Mouse (Mus musculus) kidney, embryonic 16.5 days (tissue): ENCODE measurements around the gene Tenm3. TPM values are rescaled to one million over a fixed set of nuclear protein-coding genes. Genes with fewer than 3 reads are reported as not detected.
A peak's percentile ranks its signal among the peaks of the same experiment; 100 is the strongest.

Source experiments
- ATAC-seq: fragments of 200-750 bp; cut with Nextera tagmentation; 2 replicates; pipeline ENCODE4 v1.8.0; 2017; ENCODE audit warnings: moderate TSS enrichment; ENCODE audit not compliant: low FRiP score, low TSS enrichment
- H3K27ac ChIP-seq: fragments of 300-500 bp; sonication (generic); 2 replicates; pipeline ENCODE4 v1.5.1; 2014; ENCODE audit warnings: low read length
- H3K27me3 ChIP-seq: fragments of 300-500 bp; sonication (generic); 2 replicates; pipeline ENCODE4 v1.6.1; 2014; ENCODE audit warnings: low read length, control low read depth, mixed read lengths; ENCODE audit not compliant: insufficient read depth
- H3K36me3 ChIP-seq: fragments of 300-500 bp; sonication (generic); 2 replicates; pipeline ENCODE4 v1.6.1; 2014; ENCODE audit warnings: low read length, control low read depth, mixed read lengths; ENCODE audit not compliant: insufficient read depth
- H3K4me1 ChIP-seq: fragments of 300-500 bp; sonication (generic); 2 replicates; pipeline ENCODE4 v1.6.1; 2014; ENCODE audit warnings: low read length, control low read depth, mixed read lengths; ENCODE audit not compliant: insufficient read depth
- H3K4me2 ChIP-seq: fragments of 300-500 bp; sonication (generic); replicated peaks from 2 replicates; pipeline ENCODE4 v1.6.1; 2014; ENCODE audit warnings: low read depth, low read length
- H3K4me3 ChIP-seq: fragments of 300-500 bp; sonication (generic); 2 replicates; pipeline ENCODE4 v1.5.1; 2014; ENCODE audit warnings: mild to moderate bottlenecking, low read length
- H3K9ac ChIP-seq: fragments of 300-500 bp; sonication (generic); replicated peaks from 2 replicates; pipeline ENCODE4 v1.6.1; 2014; ENCODE audit warnings: low read length
- H3K9me3 ChIP-seq: fragments of 300-500 bp; sonication (generic); 2 replicates; pipeline ENCODE4 v1.6.1; 2016; ENCODE audit warnings: low read length, control low read depth
- WGBS: fragments of 180-500 bp; shearing (Covaris S2); extraction: QIAGEN DNeasy Blood & Tissue Kit; methylation state at CpG from one replicate; pipeline ENCODE4 v1.1.7; 2014; 5-methylcytosine and 5-hydroxymethylcytosine counted together
- polyA plus RNA-seq: library from polyadenylated mRNA; unstranded; fragments of >200 nt; fragmentation: Nextera tagmentation; extraction: Ambion mirVana; gene quantifications from 2 replicates; pipeline ENCODE4 v1.2.1, GENCODE M21; 2015

The Tenm3 gene
- polyA plus RNA-seq, 1 experiment from 2014 or later: 20.3 TPM

DNA sequence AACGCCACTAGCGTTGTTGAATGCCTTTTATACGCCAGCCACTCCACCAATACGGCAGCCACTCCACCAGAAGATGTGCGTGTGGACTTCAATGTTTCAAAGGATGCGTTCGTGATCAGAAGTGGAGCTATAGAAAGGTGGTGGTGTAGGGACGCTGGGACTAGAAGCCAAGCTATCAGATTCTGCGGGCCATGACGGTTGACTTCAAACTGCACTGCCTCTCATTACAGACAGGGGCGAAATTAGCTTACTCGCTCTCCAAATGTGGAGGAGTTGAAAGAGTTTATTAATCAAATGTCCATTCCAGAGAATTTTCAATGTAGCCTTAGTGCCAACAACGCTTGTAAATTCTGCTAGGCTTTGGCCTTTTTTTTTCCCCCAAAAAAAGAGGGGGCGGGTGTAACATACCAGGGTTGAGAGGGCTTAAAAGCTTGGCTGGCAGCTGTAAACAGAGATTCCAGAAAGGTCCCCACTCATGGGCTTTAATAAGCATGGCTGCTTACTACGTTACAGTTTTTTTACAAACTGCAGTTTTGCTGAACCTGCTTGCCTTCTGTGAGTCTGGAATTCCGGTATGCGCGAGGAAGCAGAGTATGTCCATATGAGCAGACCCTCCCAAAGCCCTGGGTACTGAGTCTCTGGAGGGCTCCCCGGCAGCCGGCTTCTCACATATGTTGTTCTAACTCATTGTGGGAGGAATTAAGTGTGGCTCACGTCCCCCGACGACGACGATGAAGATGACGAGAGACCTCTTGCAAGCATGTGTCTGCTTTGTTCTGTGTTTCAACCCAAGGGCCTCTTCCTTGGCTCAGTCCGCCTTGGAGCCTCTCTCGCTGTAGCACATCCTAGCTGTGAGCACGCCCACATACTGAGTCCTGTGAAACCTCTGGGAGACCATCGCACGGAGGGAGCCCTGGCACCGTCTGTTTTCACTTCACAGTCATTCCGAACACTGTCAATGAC, 361.8 kb downstream of the Tenm3 start:
- 60% methylated on average over 33 of the region's 33 CpGs for WGBS
- Histone ChIP-seq H3K4me2 (peak overlapping the region; percentile 29; the same call in 1 of the 2 replicates), H3K27me3 (no peaks in the 10 kb centered on the region), H3K9me3 (no peaks in the 10 kb centered on the region), H3K36me3 (no peaks in the 10 kb centered on the region), H3K4me3 (no peak overlapping the region), H3K9ac (no peak overlapping the region), H3K27ac (peak overlapping the region; percentile 50; the same call in 1 of the 2 replicates), H3K4me1 (peaks cover 10% of the 10 kb centered on the region; the same call in 1 of the 2 replicates)
- ATAC-seq: peak; percentile 23; the same call in 1 of the 2 replicates

DNA sequence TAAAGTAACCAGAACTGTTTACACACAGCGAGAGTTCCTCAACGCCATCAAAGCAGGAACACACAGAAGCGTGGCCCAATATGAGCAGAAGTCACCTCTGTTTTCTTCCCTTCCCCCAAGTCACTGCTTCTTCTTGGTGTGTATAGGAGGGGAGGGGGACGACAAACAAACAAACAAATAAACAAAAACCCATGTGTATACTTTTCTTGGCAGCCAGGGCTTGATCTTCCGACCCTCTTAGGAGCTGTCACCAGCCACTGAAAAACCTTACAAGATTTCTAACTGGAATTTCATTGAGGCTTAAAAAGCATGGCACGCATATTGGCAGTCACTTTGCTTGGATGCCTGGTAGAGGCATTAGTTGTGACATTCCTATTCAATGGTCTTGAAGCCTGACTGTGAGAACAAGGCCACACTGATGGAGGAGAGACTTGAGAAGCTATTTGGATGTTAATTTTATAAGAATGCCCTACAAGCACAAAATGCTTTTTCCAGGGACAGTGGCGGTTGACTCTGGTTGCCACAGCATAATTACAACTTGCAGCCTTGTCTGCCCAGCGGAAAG, 366.3 kb downstream of the Tenm3 start:
- H3K9me3 ChIP-seq: no peaks in the 10 kb centered on the region
- no peak overlapping the region for H3K9ac ChIP-seq
- no peaks in the 10 kb centered on the region for H3K27me3 ChIP-seq
- 82% methylated on average over 8 of the region's 8 CpGs for WGBS
- ATAC-seq: no peak
- peaks cover 13% of the 10 kb centered on the region; the same call in 1 of the 2 replicates for H3K4me1 ChIP-seq
- H3K27ac ChIP-seq: no peak overlapping the region
- H3K36me3 ChIP-seq: no peaks in the 10 kb centered on the region
- H3K4me3 ChIP-seq: no peak overlapping the region
- H3K4me2 ChIP-seq: no peak overlapping the region

- 12% methylated on average over 1 of the region's 1 CpGs for WGBS
- no peaks in the 10 kb centered on the region for H3K36me3 ChIP-seq
- no peak overlapping the region for H3K4me2 ChIP-seq
- no peaks in the 10 kb centered on the region for H3K9me3 ChIP-seq
- no peaks in the 10 kb centered on the region for H3K27me3 ChIP-seq
- no peak for ATAC-seq
- H3K27ac ChIP-seq: no peak overlapping the region
- H3K4me1 ChIP-seq: peaks cover 11% of the 10 kb centered on the region; the same call in 1 of the 2 replicates
- H3K9ac ChIP-seq: no peak overlapping the region
- H3K4me3 ChIP-seq: no peak overlapping the region
Measured at GRCm38 (mm10) chr8:48476896-48477295, 366.9 kb downstream of the Tenm3 start.

GRCm38 (mm10) chr8:48467633-48468032, 376.1 kb downstream of the Tenm3 start:
- no peak overlapping the region for H3K9ac ChIP-seq
- H3K4me2 ChIP-seq: no peak overlapping the region
- H3K4me1 ChIP-seq: no peaks in the 10 kb centered on the region
- no peaks in the 10 kb centered on the region for H3K27me3 ChIP-seq
- no peak overlapping the region for H3K4me3 ChIP-seq
- ATAC-seq: no peak
- 93% methylated on average over 5 of the region's 5 CpGs for WGBS
- H3K36me3 ChIP-seq: no peaks in the 10 kb centered on the region
- no peak overlapping the region for H3K27ac ChIP-seq
- no peaks in the 10 kb centered on the region for H3K9me3 ChIP-seq

GRCm38 (mm10) chr8:48458373-48458772, 385.4 kb downstream of the Tenm3 start:
- H3K9ac ChIP-seq: no peak overlapping the region
- no peaks in the 10 kb centered on the region for H3K36me3 ChIP-seq
- ATAC-seq: peak; percentile 70
- peak overlapping the region; percentile 84 for H3K27ac ChIP-seq
- no peaks in the 10 kb centered on the region for H3K9me3 ChIP-seq
- no peak overlapping the region for H3K4me3 ChIP-seq
- peaks cover 34% of the 10 kb centered on the region for H3K4me1 ChIP-seq
- no peak overlapping the region for H3K4me2 ChIP-seq
- H3K27me3 ChIP-seq: no peaks in the 10 kb centered on the region
- WGBS: 16% methylated on average over 5 of the region's 5 CpGs

- ATAC-seq: 0 out of 2 replicates have a peak, but pooled peaks have one; percentile 7
- no peaks in the 10 kb centered on the region for H3K27me3 ChIP-seq
- peak overlapping the region; percentile 3; the same call in 1 of the 2 replicates for H3K4me2 ChIP-seq
- no peaks in the 10 kb centered on the region for H3K36me3 ChIP-seq
- no peak overlapping the region for H3K9ac ChIP-seq
- peaks cover 33% of the 10 kb centered on the region for H3K4me1 ChIP-seq
- no peaks in the 10 kb centered on the region for H3K9me3 ChIP-seq
- no peak overlapping the region for H3K27ac ChIP-seq
- 36% methylated on average over 22 of the region's 22 CpGs for WGBS
- H3K4me3 ChIP-seq: no peak overlapping the region
Measured at GRCm38 (mm10) chr8:48456328-48457124, 387.2 kb downstream of the Tenm3 start.

- Histone ChIP-seq H3K4me1 (peaks cover 26% of the 10 kb centered on the region), H3K9ac (no peak overlapping the region), H3K27ac (no peak overlapping the region), H3K4me3 (no peak overlapping the region), H3K9me3 (no peaks in the 10 kb centered on the region), H3K36me3 (no peaks in the 10 kb centered on the region), H3K4me2 (no peak overlapping the region), H3K27me3 (no peaks in the 10 kb centered on the region)
- 43% methylated on average over 7 of the region's 7 CpGs for WGBS
- no peak for ATAC-seq
Measured at GRCm38 (mm10) chr8:48451247-48451635, 392.5 kb downstream of the Tenm3 start.

DNA sequence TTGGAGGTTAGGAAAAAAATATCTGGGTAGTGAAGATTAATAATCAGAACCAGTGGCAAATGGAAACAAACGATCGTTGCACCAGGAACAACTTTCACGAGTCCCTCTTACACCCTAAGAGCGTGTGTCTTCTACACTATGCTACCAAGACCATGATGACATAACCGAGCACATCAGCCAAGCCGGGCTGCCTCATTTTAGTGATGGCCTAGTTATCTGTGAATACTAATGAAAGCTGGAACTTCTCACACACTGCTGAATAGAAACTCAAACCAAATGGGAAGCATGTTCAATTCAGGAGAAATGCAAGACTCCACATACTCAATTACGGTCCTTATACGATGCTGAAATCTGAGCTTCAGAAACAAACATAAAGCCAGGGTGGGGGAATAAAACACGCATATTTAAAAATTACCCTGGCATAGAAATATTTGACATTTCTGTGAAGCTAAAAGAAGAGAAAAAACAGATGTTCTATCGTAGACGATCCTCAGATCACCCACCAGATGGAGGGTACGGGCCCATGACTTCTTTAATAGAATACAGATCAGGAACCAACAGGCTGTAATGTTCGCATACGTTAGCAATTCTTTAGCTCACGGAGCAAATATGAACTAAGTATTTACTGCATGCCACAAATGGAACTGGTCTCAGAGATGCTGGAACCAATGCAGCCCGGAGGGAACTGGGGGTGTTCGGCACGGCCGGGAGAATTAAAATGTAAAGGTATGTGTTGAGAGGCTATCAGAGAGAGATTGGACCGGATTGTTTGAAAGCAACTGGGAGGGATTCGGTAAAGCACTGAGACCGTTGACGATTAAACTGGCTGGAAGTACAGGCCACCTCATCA, 393.1 kb downstream of the Tenm3 start:
- no peak for ATAC-seq

GRCm38 (mm10) chr8:48449625-48450024, 394.1 kb downstream of the Tenm3 start:
- H3K4me1 ChIP-seq: peaks cover 17% of the 10 kb centered on the region
- H3K4me2 ChIP-seq: no peak overlapping the region
- H3K27ac ChIP-seq: no peak overlapping the region
- H3K9ac ChIP-seq: no peak overlapping the region
- no peaks in the 10 kb centered on the region for H3K36me3 ChIP-seq
- no peaks in the 10 kb centered on the region for H3K9me3 ChIP-seq
- no peaks in the 10 kb centered on the region for H3K27me3 ChIP-seq
- whole genome bisulfite sequencing: 5% methylated on average over 3 of the region's 3 CpGs
- no peak overlapping the region for H3K4me3 ChIP-seq
- peak; percentile 31; the same call in 1 of the 2 replicates for ATAC-seq

More for the DNA sequence above, 393.1 kb downstream of the Tenm3 start:
- no peaks in the 10 kb centered on the region for H3K36me3 ChIP-seq
- no peaks in the 10 kb centered on the region for H3K9me3 ChIP-seq
- H3K27me3 ChIP-seq: no peaks in the 10 kb centered on the region
- no peak overlapping the region for H3K4me2 ChIP-seq
- no peak overlapping the region for H3K9ac ChIP-seq
- H3K4me3 ChIP-seq: no peak overlapping the region
- WGBS: 70% methylated on average over 23 of the region's 23 CpGs
- peaks cover 22% of the 10 kb centered on the region for H3K4me1 ChIP-seq
- H3K27ac ChIP-seq: no peak overlapping the region
